Mouse (Mus musculus): ENCODE results near the gene Gria1. TPM values are rescaled to one million over a fixed set of nuclear protein-coding genes. Genes with fewer than 3 reads are reported as not detected.

Gria1 gene
- total RNA-seq, 1 experiment from 2014 or later = 0.24 TPM

GRCm38 (mm10) chr11:57298665-57299064 lies 287.5 kb downstream of the Gria1 start:
- DNase-seq = no peak

GRCm38 (mm10) chr11:57303602-57304001 lies 292.4 kb downstream of the Gria1 start:
- DNase-seq = no peak

GRCm38 (mm10) chr11:57306116-57306515 lies 294.9 kb downstream of the Gria1 start:
- no peak for DNase-seq

- no peak for DNase-seq
Measured at GRCm38 (mm10) chr11:57306892-57307291, 295.7 kb downstream of the Gria1 start.

- DNase-seq = no peak
Measured at GRCm38 (mm10) chr11:57317063-57317462, 305.9 kb downstream of the Gria1 start.

GRCm38 (mm10) chr11:57317478-57317877 lies 306.3 kb downstream of the Gria1 start:
- DNase-seq = no peak

- no peak for DNase-seq
Measured at GRCm38 (mm10) chr11:57319374-57319773, 308.2 kb downstream of the Gria1 start.

GRCm38 (mm10) chr11:57324099-57324498 lies 312.9 kb downstream of the Gria1 start:
- no peak for DNase-seq

All from adrenal gland, postnatal 25 days (tissue).